Mouse (Mus musculus): ENCODE data around the gene Gm49355. TPM values are rescaled to one million over a fixed set of nuclear protein-coding genes. Genes with fewer than 3 reads are reported as not detected.

Gene Gm49355
- polyA plus RNA-seq, 1 experiment from 2014 or later: 0.14 TPM

GRCm38 (mm10) chr14:12337998-12338809 lies 54.4 kb downstream of the Gm49355 start:
- H3K36me3 ChIP-seq (ENCODE audit: inconsistent target): no peaks in the 10 kb centered on the region
- 16% methylated on average over 16 of the region's 16 CpGs for WGBS (ENCODE audit: missing documents)
- no peak overlapping the region for H3K27ac ChIP-seq
- no peak overlapping the region for H3K4me3 ChIP-seq (ENCODE audit: inconsistent target)
- no peaks in the 10 kb centered on the region for H3K79me2 ChIP-seq (ENCODE audit: inconsistent target)

- WGBS (ENCODE audit: missing documents): 13% methylated on average over 10 of the region's 10 CpGs
- H3K79me2 ChIP-seq (ENCODE audit: inconsistent target): no peaks in the 10 kb centered on the region
- no peaks in the 10 kb centered on the region for H3K36me3 ChIP-seq (ENCODE audit: inconsistent target)
- no peak overlapping the region for H3K27ac ChIP-seq
- H3K4me3 ChIP-seq (ENCODE audit: inconsistent target): no peak overlapping the region
Measured at GRCm38 (mm10) chr14:12338811-12339565, 55.2 kb downstream of the Gm49355 start.

GRCm38 (mm10) chr14:12340238-12341074 lies 56.7 kb downstream of the Gm49355 start:
- H3K27ac ChIP-seq: no peak overlapping the region
- WGBS (ENCODE audit: missing documents): 2% methylated on average over 18 of the region's 19 CpGs
- H3K4me3 ChIP-seq (ENCODE audit: inconsistent target): no peak overlapping the region
- H3K79me2 ChIP-seq (ENCODE audit: inconsistent target): no peaks in the 10 kb centered on the region
- no peaks in the 10 kb centered on the region for H3K36me3 ChIP-seq (ENCODE audit: inconsistent target)

GRCm38 (mm10) chr14:12341075-12341788 lies 57.5 kb downstream of the Gm49355 start:
- 3% methylated on average over 42 of the region's 42 CpGs for WGBS (ENCODE audit: missing documents)
- no peaks in the 10 kb centered on the region for H3K36me3 ChIP-seq (ENCODE audit: inconsistent target)
- no peaks in the 10 kb centered on the region for H3K79me2 ChIP-seq (ENCODE audit: inconsistent target)
- H3K4me3 ChIP-seq (ENCODE audit: inconsistent target): no peak overlapping the region
- no peak overlapping the region for H3K27ac ChIP-seq

- 11% methylated on average over 23 of the region's 24 CpGs for WGBS (ENCODE audit: missing documents)
- Histone ChIP-seq H3K27ac (no peak overlapping the region), H3K36me3 (ENCODE audit: inconsistent target) (no peaks in the 10 kb centered on the region), H3K4me3 (ENCODE audit: inconsistent target) (no peak overlapping the region), H3K79me2 (ENCODE audit: inconsistent target) (no peaks in the 10 kb centered on the region)
Measured at GRCm38 (mm10) chr14:12341789-12342457, 58.1 kb downstream of the Gm49355 start.

GRCm38 (mm10) chr14:12342458-12343131 lies 58.8 kb downstream of the Gm49355 start:
- 11% methylated on average over 23 of the region's 23 CpGs for WGBS (ENCODE audit: missing documents)

GRCm38 (mm10) chr14:12343451-12343941 lies 59.7 kb downstream of the Gm49355 start:
- WGBS (ENCODE audit: missing documents): 13% methylated on average over 20 of the region's 20 CpGs
- H3K36me3 ChIP-seq (ENCODE audit: inconsistent target): no peaks in the 10 kb centered on the region
- H3K27ac ChIP-seq: no peak overlapping the region
- H3K79me2 ChIP-seq (ENCODE audit: inconsistent target): no peaks in the 10 kb centered on the region
- H3K4me3 ChIP-seq (ENCODE audit: inconsistent target): no peak overlapping the region

More at GRCm38 (mm10) chr14:12342458-12343131, 58.8 kb downstream of the Gm49355 start:
- Histone ChIP-seq H3K4me3 (ENCODE audit: inconsistent target) (no peak overlapping the region), H3K27ac (no peak overlapping the region), H3K79me2 (ENCODE audit: inconsistent target) (no peaks in the 10 kb centered on the region), H3K36me3 (ENCODE audit: inconsistent target) (no peaks in the 10 kb centered on the region)

- Histone ChIP-seq H3K36me3 (ENCODE audit: inconsistent target) (no peaks in the 10 kb centered on the region), H3K79me2 (ENCODE audit: inconsistent target) (no peaks in the 10 kb centered on the region), H3K4me3 (ENCODE audit: inconsistent target) (no peak overlapping the region), H3K27ac (no peak overlapping the region)
- WGBS (ENCODE audit: missing documents): 9% methylated on average over 24 of the region's 24 CpGs
Measured at GRCm38 (mm10) chr14:12344061-12344745, 60.4 kb downstream of the Gm49355 start.

- Histone ChIP-seq H3K79me2 (ENCODE audit: inconsistent target) (no peaks in the 10 kb centered on the region), H3K36me3 (ENCODE audit: inconsistent target) (no peaks in the 10 kb centered on the region), H3K27ac (no peak overlapping the region), H3K4me3 (ENCODE audit: inconsistent target) (no peak overlapping the region)
- 3% methylated on average over 38 of the region's 39 CpGs for WGBS (ENCODE audit: missing documents)
Measured at GRCm38 (mm10) chr14:12344746-12345240, 61.0 kb downstream of the Gm49355 start.

GRCm38 (mm10) chr14:12345241-12345921 lies 61.6 kb downstream of the Gm49355 start:
- Histone ChIP-seq H3K79me2 (ENCODE audit: inconsistent target) (no peaks in the 10 kb centered on the region), H3K27ac (no peak overlapping the region), H3K36me3 (ENCODE audit: inconsistent target) (no peaks in the 10 kb centered on the region), H3K4me3 (ENCODE audit: inconsistent target) (no peak overlapping the region)
- WGBS (ENCODE audit: missing documents): 10% methylated on average over 28 of the region's 40 CpGs

- Histone ChIP-seq H3K4me3 (ENCODE audit: inconsistent target) (peak overlapping the region; percentile 1; the same call in 1 of the 2 replicates), H3K36me3 (ENCODE audit: inconsistent target) (no peaks in the 10 kb centered on the region), H3K79me2 (ENCODE audit: inconsistent target) (no peaks in the 10 kb centered on the region), H3K27ac (no peak overlapping the region)
- 3% methylated on average over 49 of the region's 50 CpGs for WGBS (ENCODE audit: missing documents)
Measured at GRCm38 (mm10) chr14:12346011-12346864, 62.5 kb downstream of the Gm49355 start.
